Mouse (Mus musculus) liver, postnatal 0 days (tissue): ENCODE data around the gene Kng1.

Source experiments
- CTCF ChIP-seq: sonication (generic); IDR thresholded peaks from 2 replicates; pipeline ENCODE4 v1.5.1; 2016; ENCODE audit warnings: antibody characterized with exemption, low read depth
- EP300 ChIP-seq: IDR thresholded peaks from 2 replicates; pipeline ENCODE4 v1.6.1; 2016; ENCODE audit warnings: antibody characterized with exemption, low read depth, mild to moderate bottlenecking

DNA sequence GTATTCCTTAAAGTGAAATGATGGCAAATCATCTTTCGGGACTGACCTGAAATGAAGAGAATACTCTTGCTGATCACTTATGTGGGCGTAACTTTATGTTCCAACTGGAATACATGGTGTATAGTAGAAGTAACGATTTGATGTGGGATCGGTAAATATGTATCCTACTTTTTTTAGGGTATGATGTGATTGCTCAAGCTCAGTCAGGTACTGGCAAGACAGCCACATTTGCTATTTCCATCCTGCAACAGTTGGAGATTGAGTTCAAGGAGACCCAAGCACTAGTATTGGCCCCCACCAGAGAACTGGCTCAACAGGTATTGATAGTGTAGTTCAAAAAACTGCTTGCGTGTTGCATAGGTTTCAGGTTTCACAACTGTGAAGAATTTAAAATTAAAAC lies 51.3 kb downstream of the Kng1 start:
- TF ChIP-seq CTCF (no peak), EP300 (no peak)
